Mouse (Mus musculus) olfactory bulb, adult 2 months (tissue): ENCODE results near the gene Stap1. TPM values are rescaled to one million over a fixed set of nuclear protein-coding genes. Genes with fewer than 3 reads are reported as not detected.

Experiments used
- H3K27ac ChIP-seq: fragments of 200-500 bp; 2 replicates; pipeline ENCODE4 v1.5.1; 2012; ENCODE audit warnings: low read depth, low read length; ENCODE audit not compliant: insufficient read depth
- H3K4me1 ChIP-seq: fragments of 200-500 bp; 2 replicates; pipeline ENCODE4 v1.6.1; 2012; ENCODE audit warnings: low read length; ENCODE audit not compliant: control insufficient read depth, insufficient read depth
- H3K4me3 ChIP-seq: fragments of 200-500 bp; 2 replicates; pipeline ENCODE4 v1.5.1; 2012; ENCODE audit warnings: mild to moderate bottlenecking, low read depth, low read length, moderate library complexity; ENCODE audit not compliant: insufficient read depth
- CTCF ChIP-seq: fragments of 200-500 bp; IDR thresholded peaks from 2 replicates; pipeline ENCODE4 v1.5.1; 2012; ENCODE audit warnings: low read depth, mild to moderate bottlenecking, low read length, moderate library complexity; ENCODE audit not compliant: insufficient read depth
- POLR2A ChIP-seq: fragments of 200-500 bp; IDR thresholded peaks from 2 replicates; pipeline ENCODE4 v1.6.1; 2012; ENCODE audit warnings: mild to moderate bottlenecking, low read depth, low read length, moderate library complexity; ENCODE audit not compliant: insufficient read depth
- WGBS: fragments of 180-500 bp; shearing (Covaris S2); methylation state at CpG from one replicate; pipeline ENCODE4 v1.1.7; 2018; 5-methylcytosine and 5-hydroxymethylcytosine counted together
- polyA plus RNA-seq: library from polyadenylated mRNA; stranded (reverse); fragments of >200 nt; gene quantifications from 2 replicates; pipeline ENCODE4 v1.2.4, GENCODE M21; 2012; ENCODE audit warnings: low replicate concordance; ENCODE audit not compliant: missing spikeins, insufficient read depth, insufficient read length

Gene Stap1
- polyA plus RNA-seq = not detected in 2 replicates

DNA sequence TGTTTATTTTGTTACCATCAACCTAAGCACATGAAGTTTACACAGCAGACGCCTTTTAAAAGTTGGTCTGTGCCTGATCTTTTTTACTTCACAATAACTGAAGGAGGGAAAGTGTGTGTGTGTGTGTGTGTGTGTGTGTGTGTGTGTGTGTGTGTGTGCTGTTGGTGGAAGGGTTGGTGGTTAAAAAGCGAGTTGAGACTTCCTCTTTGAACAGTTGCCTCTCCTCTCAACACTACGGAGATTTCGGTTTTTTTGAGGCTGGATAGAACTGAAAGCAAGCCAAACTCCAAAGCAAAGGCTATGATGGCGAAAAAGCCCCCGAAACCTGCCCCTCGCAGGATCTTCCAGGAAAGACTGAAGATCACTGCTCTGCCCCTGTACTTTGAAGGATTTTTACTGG, at the start of gene Stap1:
TSS of gene Stap1 (plus strand) at position 209 of the 400 bp plus-strand sequence.
- Histone ChIP-seq H3K27ac (no peak within 1 kb of the TSS), H3K4me3 (no peak within 1 kb of the TSS), H3K4me1 (no peaks in the 10 kb centered on the region)
- TF ChIP-seq POLR2A = no peak
- no peak for TF ChIP-seq CTCF
- WGBS = 76% methylated on average over 7 of the region's 7 CpGs

DNA sequence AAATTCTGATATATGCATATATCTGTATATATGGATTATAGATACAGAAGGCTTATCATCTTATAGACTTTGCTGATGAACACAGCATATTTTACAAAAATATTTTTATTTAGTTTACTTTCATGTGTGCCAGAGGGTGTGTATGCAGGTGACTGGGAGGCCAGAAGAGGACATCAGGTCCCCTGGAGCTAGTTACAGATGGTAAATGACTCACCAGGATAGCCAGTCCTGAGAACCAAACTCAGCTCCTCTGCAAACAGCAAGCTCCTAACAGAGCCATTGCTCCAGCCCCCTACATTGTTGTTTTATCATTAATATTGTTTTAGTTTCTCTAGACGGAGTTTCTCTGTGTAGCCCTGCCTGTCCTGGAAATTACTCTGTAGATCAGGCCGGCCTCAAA, 41.7 kb upstream of the Stap1 start:
- TF ChIP-seq CTCF (no peak), POLR2A (no peak)
- Histone ChIP-seq H3K4me1 (no peaks in the 10 kb centered on the region), H3K4me3 (no peak overlapping the region), H3K27ac (no peak overlapping the region)
- WGBS = 86% methylated on average over 2 of the region's 2 CpGs

DNA sequence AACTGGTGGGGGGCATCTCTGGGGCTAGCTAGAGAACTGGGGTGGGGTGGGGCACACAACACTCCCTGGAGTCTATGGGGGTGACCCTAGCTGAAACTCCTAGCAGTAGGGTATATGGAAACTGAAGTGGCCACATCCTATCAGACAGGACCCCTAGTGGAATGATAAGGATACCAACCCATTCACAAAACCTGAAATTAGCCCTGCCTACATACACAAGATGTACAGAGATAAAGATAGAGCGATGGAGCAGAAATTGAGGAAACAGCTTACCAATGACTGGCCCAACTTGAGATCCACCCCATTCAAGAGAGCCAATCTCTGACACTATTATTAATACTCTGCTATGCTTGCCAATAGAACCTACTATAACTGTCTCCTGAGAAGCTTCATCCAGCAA, 8.0 kb upstream of the Stap1 start:
- TF ChIP-seq POLR2A (no peak), CTCF (no peak)
- H3K4me3 ChIP-seq = no peak overlapping the region
- H3K27ac ChIP-seq = no peak overlapping the region
- 88% methylated on average over 1 of the region's 1 CpGs for WGBS
- peaks cover 2% of the 10 kb centered on the region; the same call in 1 of the 2 replicates for H3K4me1 ChIP-seq

- TF ChIP-seq CTCF = no peak
- 0 out of 2 replicates have a peak, but pooled peaks have one; percentile 29 for TF ChIP-seq POLR2A
- H3K27ac ChIP-seq = peak within 1 kb of the TSS; percentile 85
- under 1% methylated on average over 60 of the region's 60 CpGs for WGBS
- peak within 1 kb of the TSS; percentile 100 for H3K4me3 ChIP-seq
- H3K4me1 ChIP-seq = peaks cover 2% of the 10 kb centered on the region; the same call in 1 of the 2 replicates
Observed at GRCm38 (mm10) chr5:86065101-86065875, 6.3 kb upstream of the Stap1 start, which contains the start of gene Cenpc1. Gene Cenpc1 (minus strand): TSS chr5:86065583.

DNA sequence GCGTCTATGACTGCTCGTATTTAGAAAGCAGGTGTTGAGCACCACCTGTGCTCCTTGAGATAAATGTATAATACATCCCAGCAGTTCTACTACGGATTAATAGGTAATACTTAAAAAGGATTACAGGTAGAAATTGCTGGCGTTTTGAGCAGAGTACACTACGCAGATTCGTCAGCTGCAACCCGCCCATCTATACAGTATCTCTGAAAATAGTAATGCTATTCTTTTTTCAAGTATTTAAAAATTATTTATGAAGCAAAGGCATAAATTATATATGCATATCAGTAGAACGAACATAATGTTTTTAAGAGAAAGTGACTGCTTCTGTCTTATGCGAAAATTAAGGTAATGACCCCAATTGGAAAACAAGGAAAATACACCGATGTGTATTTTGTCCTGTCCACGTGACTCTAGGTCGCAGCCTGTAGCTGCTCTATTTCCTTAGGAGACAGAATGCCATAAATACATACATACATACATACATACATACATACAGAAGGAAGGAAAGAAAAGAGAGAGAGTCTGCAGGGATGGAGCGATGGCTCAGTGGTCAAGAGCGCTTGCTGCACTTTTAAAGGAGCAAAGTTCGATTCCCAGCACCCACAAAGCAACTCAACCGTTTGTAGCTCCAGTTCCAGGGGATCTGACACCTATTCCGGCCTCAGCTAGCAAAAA, 5.5 kb upstream of the Stap1 start:
- TF ChIP-seq POLR2A (no peak), CTCF (no peak)
- Histone ChIP-seq H3K4me1 (peaks cover 2% of the 10 kb centered on the region; the same call in 1 of the 2 replicates), H3K27ac (no peak overlapping the region), H3K4me3 (peak overlapping the region; percentile 100)
- WGBS = under 1% methylated on average over 17 of the region's 17 CpGs

DNA sequence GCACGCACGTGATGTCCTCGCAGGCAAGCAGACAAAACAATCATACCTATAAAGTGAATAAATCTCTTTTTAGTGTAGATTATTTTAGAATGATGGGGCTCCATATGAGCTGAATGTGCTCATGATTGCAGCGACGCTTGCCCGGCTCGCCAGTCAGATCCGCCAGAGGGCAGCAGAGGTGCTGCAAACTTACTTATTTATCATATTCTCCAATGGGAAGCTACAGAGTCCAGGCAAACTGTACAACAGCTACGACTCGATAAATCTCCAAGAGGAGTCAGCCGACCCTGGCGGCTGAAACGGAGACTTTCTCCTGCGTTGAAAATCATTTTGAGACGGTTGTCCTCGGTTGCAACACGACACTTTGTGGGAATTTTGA, 5.0 kb upstream of the Stap1 start:
- WGBS = under 1% methylated on average over 17 of the region's 17 CpGs
- no peak for TF ChIP-seq POLR2A
- peak; percentile 78; the same call in 1 of the 2 replicates for TF ChIP-seq CTCF
- H3K27ac ChIP-seq = no peak overlapping the region

GRCm38 (mm10) chr5:86068451-86068850, 3.1 kb upstream of the Stap1 start:
- Histone ChIP-seq H3K4me3 (no peak overlapping the region), H3K27ac (no peak overlapping the region), H3K4me1 (peaks cover 2% of the 10 kb centered on the region; the same call in 1 of the 2 replicates)
- TF ChIP-seq POLR2A (no peak), CTCF (no peak)
- 73% methylated on average over 3 of the region's 3 CpGs for WGBS

More for the DNA sequence above, 5.0 kb upstream of the Stap1 start:
- peaks cover 2% of the 10 kb centered on the region; the same call in 1 of the 2 replicates for H3K4me1 ChIP-seq
- H3K4me3 ChIP-seq = peak overlapping the region; percentile 23; the same call in 1 of the 2 replicates

GRCm38 (mm10) chr5:86069121-86069520, 2.4 kb upstream of the Stap1 start:
- Histone ChIP-seq H3K27ac (no peak overlapping the region), H3K4me3 (no peak overlapping the region), H3K4me1 (peaks cover 2% of the 10 kb centered on the region; the same call in 1 of the 2 replicates)
- 80% methylated on average over 6 of the region's 6 CpGs for WGBS
- TF ChIP-seq POLR2A = no peak
- TF ChIP-seq CTCF = no peak
